Mouse (Mus musculus) layer of hippocampus, adult 18-20 months (tissue): Measurements from ENCODE around the gene Hist1h2bh. TPM values are rescaled to one million over a fixed set of nuclear protein-coding genes. Genes with fewer than 3 reads are reported as not detected.
"Not testable (repeated sequence)": the region's sequence is repeated elsewhere in the genome, so short reads cannot be mapped to it uniquely, and the experiment has no call there.

Source experiments
- DNase-seq, 2 experiments: peaks; one replicate each; pipeline ENCODE4 v3.0.0; 2022; ENCODE audit warnings: low spot score in 2 of 2
- total RNA-seq, 2 experiments: library from RNA; stranded (reverse); gene quantifications; 2 replicates each; pipeline ENCODE4 v1.2.3; 2021

Hist1h2bh gene
- total RNA-seq, 2 experiments from 2014 or later, result 0.43 to 0.54 TPM

DNA sequence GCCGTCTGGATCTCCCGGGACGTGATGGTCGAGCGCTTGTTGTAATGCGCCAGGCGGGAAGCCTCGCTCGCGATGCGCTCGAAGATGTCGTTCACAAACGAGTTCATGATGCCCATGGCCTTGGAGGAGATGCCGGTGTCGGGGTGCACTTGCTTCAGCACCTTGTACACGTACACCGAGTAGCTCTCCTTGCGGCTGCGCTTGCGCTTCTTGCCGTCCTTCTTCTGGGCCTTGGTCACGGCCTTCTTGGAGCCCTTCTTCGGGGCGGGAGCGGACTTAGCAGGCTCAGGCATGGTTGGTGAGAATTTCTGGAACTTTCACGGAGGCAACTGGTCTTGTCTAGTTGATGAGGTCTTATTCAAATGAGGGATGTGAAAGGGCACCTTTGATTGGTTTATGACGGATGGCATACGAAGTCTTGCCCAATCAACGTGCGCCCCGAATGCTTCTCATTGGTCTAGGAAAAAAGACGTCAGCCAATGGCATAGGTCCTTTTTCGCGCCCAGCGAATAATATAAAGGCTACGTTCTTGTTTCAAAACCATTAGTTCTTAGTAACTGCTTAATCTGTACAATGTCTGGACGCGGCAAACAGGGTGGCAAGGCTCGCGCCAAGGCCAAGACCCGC lies 30.8 kb upstream of the Hist1h2bh start, which contains the start of the genes Hist1h2bf and Hist1h2ad:
Gene Hist1h2bf, minus strand, starts transcription at position 299 of the 627 bp plus-strand sequence.
Gene Hist1h2ad, plus strand, starts transcription at position 484 of the 627 bp plus-strand sequence.
- DNase-seq, result peak; percentile 90 to 97

DNA sequence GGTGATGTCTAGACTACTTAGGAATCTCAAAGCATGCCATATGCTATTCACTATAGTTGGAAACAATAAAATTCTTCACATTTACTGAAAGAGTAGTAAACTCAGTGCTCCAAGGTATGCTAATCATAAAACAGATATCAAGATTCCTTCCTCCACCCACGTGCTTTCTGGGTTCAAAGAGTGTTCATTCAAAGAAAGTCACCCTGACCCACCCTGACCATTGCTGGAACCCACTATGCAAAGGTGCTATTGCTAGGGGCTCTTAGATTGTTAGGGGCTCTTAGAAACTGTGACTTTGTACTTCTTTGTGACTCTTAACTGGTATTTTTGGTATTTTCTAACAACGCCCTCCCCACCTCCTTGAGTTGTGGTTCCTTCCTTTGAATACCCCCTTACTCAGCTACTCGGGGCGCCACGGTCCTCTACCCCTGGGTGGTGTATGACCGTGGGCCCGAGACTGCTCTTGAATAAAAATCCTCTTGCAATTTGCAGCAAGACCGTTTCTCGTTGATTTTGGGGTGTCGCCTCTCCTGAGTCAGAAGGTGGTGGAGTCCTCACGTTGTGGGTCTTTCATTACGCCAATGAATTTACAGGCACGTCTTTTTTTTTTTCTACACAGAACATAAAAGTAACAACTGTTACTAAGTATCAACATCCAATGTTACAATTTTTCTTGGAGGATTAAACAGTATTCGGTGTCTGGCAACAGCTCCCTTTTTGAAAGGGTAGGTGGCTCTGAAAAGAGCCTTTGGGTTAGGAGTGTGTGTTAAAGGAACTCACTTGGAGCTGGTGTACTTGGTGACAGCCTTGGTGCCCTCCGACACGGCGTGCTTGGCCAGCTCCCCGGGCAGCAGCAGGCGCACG lies 30.1 kb upstream of the Hist1h2bh start:
- not testable (repeated sequence) for DNase-seq

DNA sequence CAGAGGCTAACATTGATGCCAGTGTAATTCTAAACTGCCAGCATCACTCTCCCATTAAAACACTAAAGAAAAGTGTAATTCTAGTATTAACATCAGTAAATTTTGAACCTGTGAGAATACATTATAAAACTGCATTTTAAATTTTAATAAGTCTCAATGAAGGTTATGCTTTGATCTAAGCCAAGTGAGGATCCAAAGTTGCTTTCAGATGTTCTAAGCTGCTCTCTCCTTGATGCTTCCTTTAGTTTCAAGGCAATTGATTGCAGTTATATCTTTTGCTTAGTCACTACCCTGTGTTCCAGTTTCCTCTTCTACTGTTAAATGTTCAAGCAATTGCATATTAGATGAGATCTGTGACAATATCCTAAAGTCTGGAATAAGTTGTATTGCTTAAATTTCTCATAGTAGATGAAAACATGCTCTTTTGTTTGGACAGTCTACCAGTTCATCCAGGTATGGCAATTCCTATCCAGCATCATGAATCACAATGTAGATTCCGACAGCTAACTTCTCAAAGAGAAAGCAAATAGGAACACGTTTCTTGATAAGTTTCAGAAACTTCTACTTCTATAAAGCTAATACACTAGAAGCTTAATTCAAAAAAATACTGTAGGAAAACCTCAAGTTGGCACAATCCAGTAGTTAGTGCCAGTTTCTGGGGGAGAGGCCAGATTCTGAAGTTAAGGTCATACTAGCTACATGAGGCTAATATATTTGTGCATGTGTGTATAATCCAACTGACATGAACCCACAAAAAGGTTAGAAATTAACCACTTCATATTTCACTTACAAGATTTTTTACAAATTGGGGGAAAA lies 29.2 kb upstream of the Hist1h2bh start:
- DNase-seq, result no peak

DNA sequence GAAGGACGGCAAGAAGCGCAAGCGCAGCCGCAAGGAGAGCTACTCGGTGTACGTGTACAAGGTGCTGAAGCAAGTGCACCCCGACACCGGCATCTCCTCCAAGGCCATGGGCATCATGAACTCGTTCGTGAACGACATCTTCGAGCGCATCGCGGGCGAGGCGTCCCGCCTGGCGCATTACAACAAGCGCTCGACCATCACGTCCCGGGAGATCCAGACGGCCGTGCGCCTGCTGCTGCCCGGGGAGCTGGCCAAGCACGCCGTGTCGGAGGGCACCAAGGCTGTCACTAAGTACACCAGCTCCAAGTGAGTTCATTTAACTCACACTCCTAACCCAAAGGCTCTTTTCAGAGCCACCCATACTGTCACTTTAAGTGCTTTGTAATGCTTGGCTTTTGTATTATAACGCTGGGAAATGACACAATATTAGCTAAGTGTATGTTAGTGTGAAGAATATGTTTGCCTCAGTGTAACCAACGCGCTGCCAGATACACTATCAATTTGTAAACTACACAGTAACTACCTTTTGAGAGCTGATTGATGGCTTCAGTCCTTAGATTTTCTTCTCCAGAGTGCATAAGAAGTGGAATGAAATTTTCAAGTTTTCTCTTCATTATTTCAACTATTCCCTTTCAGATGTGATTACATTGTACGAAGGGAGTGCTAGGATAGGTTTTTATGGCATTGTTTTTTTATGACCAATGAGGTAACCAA lies 28.5 kb upstream of the Hist1h2bh start:
- DNase-seq, result not testable (repeated sequence)

DNA sequence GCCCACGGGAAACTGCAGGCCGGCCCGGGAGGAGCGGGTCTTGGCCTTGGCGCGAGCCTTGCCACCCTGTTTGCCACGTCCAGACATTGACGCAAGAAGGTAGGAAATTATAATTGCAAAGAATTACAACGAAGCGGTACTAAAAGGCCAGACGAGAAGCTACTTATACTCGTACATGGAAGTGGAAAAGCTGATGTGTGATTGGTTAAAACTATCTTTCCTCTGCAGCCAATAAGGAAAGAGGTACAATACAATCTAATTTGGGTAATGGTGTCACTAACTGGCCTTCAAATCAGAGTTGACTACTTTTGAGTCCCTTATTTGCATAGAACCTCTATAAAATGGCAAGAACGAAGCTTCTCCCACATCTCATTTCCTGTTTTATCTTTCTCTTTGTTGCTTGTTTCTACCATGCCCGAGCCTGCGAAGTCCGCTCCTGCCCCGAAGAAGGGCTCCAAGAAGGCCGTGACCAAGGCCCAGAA lies 27.9 kb upstream of the Hist1h2bh start, which contains the start of the genes Hist1h2ae and Hist1h2bg:
Gene Hist1h2ae, minus strand, starts transcription at position 199 of the 482 bp plus-strand sequence.
Gene Hist1h2bg, plus strand, starts transcription at position 375 of the 482 bp plus-strand sequence.
- peak; percentile 78 to 88 for DNase-seq

DNA sequence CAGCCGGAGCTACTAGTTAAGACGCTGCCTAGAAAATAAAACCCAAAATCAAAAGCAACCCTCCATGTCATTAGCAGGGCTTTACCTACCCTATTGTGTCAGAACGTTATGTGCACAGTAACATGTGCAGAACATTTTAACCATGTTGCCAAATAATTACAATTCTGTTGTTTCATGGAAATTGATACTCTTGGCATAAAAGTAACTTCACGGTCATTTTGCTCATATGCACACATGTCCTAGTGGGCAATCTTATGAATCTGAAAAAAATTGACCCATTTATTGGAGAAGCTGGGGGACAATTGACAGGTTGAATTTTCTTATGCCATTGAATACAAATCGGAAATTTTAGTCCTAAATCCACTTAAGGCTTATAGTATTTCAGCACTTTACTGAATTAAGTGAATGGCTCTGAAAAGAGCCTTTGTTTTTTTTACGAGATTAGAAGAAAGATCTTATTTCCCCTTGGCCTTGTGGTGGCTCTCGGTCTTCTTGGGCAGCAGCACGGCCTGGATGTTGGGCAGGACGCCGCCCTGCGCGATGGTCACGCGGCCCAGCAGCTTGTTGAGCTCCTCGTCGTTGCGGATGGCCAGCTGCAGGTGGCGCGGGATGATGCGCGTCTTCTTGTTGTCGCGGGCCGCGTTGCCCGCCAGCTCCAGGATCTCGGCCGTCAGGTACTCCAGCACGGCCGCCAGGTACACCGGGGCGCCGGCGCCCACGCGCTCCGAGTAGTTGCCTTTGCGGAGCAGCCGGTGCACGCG lies 27.2 kb upstream of the Hist1h2bh start:
- DNase-seq, result not testable (repeated sequence)

DNA sequence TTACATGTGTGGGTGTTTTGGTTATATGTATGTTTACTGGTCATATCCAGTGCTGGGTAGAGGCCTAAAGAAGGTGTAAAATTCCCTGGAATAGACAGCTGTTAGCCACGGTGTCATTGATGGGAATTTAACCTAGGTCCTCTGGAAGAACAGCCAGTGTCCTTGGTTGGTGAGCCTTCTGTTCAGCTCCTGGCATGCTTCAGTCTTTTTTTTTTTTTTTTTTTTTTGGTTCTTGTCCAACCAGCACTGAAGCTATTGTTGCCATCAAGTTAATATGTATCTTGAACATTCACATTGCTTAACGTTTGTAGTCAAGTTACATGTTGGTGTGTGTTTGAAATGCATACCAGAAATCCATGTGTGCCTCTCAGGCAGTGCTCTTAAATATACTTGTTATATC lies 21.3 kb upstream of the Hist1h2bh start:
- no peak for DNase-seq

DNA sequence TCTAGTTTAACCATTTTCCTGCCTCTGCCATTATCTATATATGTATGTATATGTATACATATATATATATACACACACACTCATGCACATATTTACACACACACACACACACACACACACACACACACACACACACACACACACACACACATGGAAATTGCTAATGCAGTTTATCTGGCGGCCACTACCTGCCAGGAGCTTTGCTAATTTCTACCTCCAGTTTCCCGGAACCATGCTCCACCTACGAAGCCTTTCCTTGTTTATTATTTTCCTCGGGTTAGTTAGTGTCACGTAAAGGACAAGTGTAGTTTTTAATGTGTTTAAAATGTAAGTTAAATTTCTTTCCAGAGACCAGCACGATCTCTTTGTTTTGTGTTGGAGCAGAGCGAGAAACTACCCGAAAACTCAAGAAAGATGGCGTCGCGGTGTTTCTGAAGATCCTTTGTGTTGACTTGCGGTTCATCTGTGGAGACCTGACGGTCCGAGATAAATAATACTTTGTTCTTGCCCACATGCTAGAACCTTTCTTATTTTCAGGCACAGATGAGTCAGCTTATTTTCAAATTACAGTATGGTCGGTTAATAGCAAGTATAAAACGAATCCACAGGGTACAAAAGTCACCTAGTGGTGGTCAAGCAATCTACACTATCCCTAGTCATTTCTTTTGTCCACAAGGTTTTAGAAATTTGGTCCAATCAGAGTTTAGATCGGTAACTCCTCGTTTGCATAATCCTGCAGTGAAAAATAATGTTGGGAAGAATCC lies 19.7 kb upstream of the Hist1h2bh start:
- peak in 1 of 2 experiments; percentile 66 for DNase-seq

DNA sequence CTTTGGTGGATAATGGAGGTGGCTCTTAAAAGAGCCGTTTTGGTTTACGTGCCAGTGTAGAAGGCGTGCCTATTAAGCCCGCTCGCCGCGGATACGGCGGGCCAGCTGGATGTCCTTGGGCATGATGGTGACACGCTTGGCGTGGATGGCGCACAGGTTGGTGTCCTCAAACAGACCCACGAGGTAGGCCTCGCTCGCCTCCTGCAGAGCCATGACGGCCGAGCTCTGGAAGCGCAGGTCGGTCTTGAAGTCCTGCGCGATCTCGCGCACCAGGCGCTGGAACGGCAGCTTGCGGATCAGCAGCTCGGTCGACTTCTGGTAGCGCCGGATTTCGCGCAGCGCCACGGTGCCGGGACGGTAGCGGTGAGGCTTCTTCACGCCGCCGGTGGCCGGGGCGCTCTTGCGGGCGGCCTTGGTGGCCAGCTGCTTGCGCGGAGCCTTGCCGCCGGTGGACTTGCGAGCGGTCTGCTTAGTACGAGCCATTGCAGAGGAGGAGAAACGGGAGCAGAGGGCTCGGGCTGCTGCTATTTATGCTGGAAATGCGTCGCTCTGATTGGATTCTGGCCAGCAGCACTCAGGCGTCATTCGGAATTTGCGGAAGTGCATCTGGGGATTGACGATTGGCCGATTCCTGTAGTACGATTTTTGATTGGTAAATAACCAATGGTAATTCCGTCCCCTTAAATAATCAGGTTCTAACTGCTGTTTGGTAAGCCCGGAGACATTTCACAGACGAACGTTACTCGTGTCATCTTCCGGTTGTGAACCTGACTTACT lies 18.9 kb upstream of the Hist1h2bh start, which contains the start of gene Hist1h3e:
Gene Hist1h3e, minus strand, starts transcription at position 487 of the 777 bp plus-strand sequence.
- DNase-seq, result peak; percentile 92 to 97

DNA sequence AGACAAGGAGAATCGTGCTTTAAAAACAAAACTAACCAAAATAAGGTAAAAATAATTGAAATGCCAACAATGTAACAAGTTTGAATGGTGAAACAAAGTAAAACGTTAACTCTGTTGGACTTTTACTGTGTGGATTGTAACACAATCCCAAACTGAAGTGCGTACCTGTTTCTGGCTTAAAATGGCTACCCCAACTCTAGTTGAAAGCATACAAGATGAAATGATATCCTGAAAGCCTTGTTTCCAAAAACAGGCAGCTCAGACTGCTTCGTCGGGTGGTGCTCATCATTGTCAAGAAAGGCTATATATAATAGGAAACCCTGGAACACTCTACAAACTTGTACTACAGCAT lies 18.3 kb upstream of the Hist1h2bh start:
- DNase-seq, result not testable (repeated sequence)

DNA sequence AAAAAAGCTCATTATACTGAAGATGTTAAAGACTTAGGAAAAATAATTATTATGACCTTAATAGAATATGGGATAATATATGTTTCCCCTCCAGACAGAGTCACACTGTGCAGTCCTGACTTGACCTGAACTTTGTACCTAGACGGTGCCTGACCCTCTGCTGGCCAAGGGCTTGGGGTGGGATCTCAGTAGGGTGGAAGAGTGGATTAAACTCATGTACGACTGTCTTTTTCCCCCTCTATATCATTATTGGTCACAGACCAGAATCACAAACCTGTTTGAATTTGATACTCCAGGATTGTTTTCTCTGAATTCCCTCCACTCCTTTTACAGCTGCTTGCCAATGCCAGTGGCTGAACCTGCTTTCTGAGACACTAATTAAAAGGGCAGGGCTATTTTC lies 17.5 kb upstream of the Hist1h2bh start:
- not testable (repeated sequence) for DNase-seq

DNA sequence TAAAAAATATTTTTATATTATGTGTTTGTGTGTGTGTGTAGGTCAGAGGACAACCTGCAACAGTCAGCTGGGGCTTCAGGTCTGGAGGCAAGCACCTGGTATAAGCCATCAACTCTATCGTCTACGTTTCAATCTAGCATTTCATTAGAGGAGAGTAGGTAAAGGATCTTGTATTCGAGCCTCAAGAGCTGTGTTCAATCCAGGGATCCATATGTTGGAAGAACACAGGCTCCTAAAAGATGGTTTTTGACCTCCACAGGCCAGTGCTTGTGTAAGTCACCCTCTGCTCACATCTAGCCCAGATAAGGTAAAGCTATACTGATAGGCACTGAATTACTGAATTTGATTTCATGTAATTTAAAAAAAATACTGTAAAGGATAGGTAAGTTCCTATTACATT lies 13.7 kb upstream of the Hist1h2bh start:
- no peak for DNase-seq

DNA sequence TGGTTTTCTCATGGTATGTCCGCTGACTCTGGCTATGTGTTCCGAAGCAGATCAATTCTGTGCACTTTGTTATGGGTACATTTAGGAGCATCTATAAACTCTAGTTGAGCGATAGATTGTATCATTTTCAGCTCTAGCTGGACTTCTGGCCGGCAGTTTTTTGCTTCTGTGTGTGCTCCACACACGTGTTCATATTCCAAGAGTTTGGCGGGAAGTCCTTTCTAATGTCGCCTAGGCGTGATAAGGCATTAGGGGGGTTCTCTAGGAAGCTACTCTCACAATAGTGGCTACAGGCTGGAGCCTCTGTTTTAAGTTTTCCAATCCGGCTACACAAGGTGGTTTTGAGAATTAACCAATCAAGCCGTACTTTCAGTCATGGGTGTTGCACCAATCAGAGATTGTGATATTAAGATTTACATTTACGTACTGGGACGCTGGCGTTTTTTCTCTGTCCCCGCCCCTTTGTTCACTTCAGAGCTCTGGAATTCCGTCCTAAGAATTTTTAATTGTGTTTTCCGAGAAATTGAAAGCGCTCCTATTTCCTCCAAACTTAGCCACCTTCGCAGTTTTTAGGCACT lies 12.7 kb upstream of the Hist1h2bh start:
- peak; percentile 73 to 90 for DNase-seq

DNA sequence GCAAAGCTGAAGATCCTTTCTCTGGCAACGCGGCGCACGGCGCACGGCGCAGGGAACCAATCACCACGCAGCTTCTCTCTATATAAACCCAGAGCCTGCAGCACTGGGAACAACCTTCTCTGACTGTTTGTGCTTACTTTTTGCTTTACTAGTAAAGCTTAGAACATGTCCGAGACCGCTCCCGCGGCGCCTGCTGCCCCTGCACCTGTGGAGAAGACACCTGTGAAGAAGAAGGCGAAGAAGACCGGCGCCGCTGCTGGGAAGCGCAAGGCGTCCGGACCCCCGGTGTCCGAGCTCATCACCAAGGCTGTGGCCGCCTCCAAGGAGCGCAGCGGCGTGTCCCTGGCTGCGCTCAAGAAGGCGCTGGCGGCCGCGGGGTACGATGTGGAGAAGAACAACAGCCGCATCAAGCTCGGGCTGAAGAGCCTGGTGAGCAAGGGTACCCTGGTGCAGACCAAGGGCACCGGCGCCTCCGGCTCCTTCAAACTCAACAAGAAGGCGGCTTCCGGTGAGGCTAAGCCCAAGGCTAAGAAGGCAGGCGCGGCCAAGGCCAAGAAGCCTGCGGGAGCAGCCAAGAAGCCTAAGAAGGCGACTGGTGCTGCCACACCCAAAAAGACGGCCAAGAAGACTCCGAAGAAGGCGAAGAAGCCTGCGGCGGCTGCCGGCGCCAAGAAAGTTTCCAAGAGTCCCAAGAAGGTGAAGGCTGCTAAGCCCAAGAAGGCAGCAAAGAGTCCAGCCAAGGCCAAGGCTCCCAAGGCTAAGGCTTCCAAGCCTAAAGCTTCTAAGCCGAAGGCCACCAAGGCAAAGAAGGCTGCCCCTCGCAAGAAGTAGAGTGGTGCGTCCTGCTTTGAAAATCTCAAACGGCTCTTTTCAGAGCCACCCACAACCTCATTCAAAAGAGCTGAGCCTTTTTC lies 12.0 kb upstream of the Hist1h2bh start:
- peak; percentile 73 to 90 for DNase-seq

DNA sequence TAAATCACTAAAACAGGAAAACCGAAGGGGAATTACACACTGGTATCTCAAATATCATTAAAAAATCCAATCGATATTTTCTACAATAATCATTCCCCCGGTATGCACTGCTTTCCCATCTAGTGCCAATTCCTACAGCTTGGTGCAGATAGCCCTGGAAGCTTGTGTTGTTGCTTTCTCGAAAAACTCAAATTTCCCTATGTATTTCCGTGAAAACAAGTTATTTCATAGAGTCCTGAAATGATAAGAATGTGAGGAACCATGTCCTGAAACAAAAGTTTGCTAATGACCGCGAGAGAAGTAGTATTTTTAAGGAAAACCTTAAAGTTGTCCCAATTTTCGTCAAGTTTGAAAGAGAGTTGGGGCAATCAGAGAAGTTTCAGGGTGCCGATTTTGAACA lies 11.2 kb upstream of the Hist1h2bh start:
- DNase-seq, result no peak

DNA sequence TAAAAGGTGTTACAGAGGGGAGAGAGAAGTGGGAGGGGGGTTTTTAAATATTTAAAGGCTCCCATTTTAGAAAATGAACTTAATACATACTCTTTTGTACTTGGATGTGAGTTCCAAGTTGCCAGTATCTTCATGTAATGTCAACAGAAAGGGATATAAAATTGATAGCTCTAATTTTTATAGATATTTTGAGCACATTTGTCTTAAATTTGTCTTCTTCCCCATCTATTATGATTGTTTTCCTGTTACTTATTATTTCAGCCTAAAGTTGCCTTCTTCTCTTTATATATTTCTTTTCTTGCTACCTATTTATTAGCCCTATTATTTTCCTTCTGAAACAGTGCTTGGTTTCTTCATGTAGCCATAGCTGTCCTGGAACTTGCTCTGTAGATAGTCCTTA lies 9.8 kb upstream of the Hist1h2bh start, which contains the start of gene Hist1h1d:
Gene Hist1h1d, plus strand, starts transcription at position 301 of the 400 bp plus-strand sequence.
- no peak for DNase-seq
